Mouse (Mus musculus): ENCODE results near the gene Fbxl7. TPM values are rescaled to one million over a fixed set of nuclear protein-coding genes. Genes with fewer than 3 reads are reported as not detected.

The Fbxl7 gene
- 1 to 10 TPM; 3.1 to 3.4 TPM for total RNA-seq (2021)

DNA sequence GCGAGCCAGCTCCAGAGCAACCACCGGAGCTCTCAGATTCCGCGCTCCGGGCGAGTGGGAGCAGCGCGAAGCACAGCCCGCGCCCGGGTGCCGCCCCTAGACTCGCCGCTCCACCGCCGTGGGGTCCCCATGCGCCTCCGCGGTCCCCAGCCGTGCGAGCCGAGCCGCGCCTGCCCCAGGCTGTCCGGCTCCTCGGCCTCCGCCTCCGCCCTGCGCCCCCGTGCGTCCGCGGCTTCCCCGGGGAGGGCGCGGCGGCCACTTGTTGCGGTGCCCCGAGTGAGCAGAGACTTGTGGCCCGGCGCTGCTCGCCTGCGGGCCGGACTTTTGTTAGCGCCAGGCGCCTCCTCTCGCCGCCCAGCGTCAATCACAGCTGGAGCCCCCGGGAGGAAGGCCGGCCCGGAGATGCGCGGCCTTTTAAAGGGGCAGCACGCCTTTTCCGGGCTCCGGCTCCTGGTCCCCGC, at the start of gene Fbxl7:
TSS of gene Fbxl7 (minus strand) at position 330 of the 461 bp plus-strand sequence.
- intact Hi-C loops (cut with DNase I) = loop anchor here (2.0 kb wide), 1 partner anchor 256 kb away; no protein-coding TSS in a partner anchor
- peak; percentile 82 for DNase-seq (ENCODE audit: low spot score)

- DNase-seq (ENCODE audit: low spot score) = no peak
- intact Hi-C loops (cut with DNase I) = no loop called here
Measured at GRCm38 (mm10) chr15:26922026-26922425, 26.6 kb upstream of the Fbxl7 start.

- no peak for DNase-seq (ENCODE audit: low spot score)
Measured at GRCm38 (mm10) chr15:26913427-26913826, 18.0 kb upstream of the Fbxl7 start.

DNA sequence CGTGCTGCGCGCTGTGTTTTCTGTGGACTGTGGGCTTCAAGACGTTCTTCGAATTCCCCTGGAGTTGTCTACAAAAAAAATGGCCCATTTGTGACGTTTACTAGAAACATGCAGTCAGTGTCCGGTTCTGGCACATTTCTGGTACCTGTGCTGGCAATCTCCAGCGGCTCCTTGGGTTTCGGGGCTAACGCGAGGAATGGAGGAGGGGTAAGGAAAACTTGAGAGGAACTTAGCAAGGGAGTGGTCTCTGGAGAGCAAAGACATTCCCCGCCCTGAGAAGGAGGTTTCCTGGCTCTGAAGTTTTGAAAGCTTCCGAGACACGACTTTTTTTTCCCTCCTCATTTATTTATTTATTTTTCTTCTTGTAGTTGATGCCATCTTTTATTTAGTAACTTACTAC, 381 bp upstream of the Fbxl7 start:
- no peak for DNase-seq (ENCODE audit: low spot score)
- intact Hi-C loops (cut with DNase I) = loop anchor here (2.0 kb wide), 1 partner anchor 257 kb away; no protein-coding TSS in a partner anchor

More at GRCm38 (mm10) chr15:26913427-26913826, 18.0 kb upstream of the Fbxl7 start:
- intact Hi-C loops (cut with DNase I) = loop anchor here (10.0 kb wide), 1 partner anchor 261 kb away; no protein-coding TSS in a partner anchor

DNA sequence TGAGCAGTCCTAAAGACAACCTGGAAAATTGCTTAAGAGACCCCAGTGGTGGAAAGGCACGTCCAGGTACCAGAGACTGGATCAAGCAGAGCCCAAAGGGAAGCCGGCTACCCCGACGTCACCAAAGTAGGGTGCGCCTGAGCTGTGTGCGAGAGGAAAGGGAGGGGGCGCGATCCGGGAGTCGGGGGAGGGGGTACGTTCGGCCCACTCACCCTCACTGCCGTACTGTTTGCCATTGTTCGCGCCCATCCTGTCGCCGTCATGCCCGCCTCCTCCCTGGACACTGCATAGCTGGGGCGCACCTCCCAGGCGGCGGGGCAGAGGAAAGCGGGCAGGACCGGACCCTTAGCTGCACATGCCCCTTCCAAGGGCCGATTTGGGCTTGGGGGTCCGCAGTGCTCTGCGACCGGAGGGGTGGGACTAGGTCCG, 565 bp downstream of the Fbxl7 start:
- DNase-seq (ENCODE audit: low spot score) = peak; percentile 22
- intact Hi-C loops (cut with DNase I) = loop anchor here (2.0 kb wide), 1 partner anchor 256 kb away; no protein-coding TSS in a partner anchor

DNA sequence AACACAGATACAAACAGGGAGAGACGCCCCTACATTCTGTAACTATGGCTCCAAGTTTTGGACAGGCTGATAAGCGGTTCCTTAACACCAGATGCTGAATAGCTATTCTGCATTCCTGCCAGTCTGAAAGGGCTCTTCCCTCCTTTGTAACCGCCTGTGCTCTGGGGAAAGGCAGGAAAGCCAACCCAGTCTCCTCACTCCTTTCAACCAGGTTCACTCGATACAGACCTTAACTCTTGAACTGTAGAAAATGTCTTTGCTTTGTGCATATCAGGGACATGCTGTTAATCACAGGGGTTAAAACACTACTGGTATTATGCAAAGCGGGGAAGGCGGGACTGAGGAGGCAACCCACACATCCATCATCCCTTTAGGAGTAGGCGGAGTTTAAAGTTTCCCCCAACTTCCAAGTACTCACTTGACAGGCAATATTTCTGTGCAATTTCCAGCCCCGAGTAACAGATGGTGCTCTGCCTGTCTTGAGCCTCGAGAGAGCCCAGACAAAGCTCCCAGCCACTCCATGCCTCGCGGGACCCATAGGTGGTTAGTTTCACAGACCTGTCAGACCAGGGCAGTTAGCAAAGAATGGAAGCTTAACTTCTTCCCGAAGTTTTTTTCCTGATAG, 1.2 kb downstream of the Fbxl7 start:
- DNase-seq (ENCODE audit: low spot score) = peak; percentile 26
- intact Hi-C loops (cut with DNase I) = loop anchor here (2.0 kb wide), 1 partner anchor 255 kb away; no protein-coding TSS in a partner anchor

- intact Hi-C loops (cut with DNase I) = no loop called here
- no peak for DNase-seq (ENCODE audit: low spot score)
Measured at GRCm38 (mm10) chr15:26893136-26893535, 2.2 kb downstream of the Fbxl7 start.

DNA sequence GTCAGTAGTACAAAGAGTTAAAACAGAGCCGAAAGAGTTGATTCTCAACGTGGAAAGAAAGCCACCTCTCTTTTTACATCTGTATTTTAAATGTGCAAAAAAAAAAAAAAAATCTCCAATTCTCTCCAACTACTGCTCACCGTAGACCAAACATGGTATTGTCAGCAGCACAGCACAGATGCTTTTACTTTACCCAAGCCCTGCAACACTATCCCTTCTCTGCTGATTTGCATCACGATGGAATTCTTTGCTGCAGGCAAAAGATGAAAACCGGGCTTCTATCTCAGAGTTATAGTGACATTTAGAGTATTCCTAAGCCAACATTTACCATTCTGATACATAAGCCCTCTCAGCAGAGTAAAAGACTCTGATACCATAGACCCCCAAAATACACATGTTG, 5.4 kb downstream of the Fbxl7 start:
- intact Hi-C loops (cut with DNase I) = no loop called here
- no peak for DNase-seq (ENCODE audit: low spot score)

- intact Hi-C loops (cut with DNase I) = no loop called here
- no peak for DNase-seq (ENCODE audit: low spot score)
Measured at GRCm38 (mm10) chr15:26888170-26888569, 7.2 kb downstream of the Fbxl7 start.

- DNase-seq (ENCODE audit: low spot score) = no peak
- intact Hi-C loops (cut with DNase I) = no loop called here
Measured at GRCm38 (mm10) chr15:26885979-26886378, 9.4 kb downstream of the Fbxl7 start.

GRCm38 (mm10) chr15:26880212-26880956, 15.0 kb downstream of the Fbxl7 start:
- DNase-seq (ENCODE audit: low spot score) = no peak
- intact Hi-C loops (cut with DNase I) = no loop called here

GRCm38 (mm10) chr15:26875687-26876086, 19.7 kb downstream of the Fbxl7 start:
- intact Hi-C loops (cut with DNase I) = no loop called here
- DNase-seq (ENCODE audit: low spot score) = peak; percentile 6

DNA sequence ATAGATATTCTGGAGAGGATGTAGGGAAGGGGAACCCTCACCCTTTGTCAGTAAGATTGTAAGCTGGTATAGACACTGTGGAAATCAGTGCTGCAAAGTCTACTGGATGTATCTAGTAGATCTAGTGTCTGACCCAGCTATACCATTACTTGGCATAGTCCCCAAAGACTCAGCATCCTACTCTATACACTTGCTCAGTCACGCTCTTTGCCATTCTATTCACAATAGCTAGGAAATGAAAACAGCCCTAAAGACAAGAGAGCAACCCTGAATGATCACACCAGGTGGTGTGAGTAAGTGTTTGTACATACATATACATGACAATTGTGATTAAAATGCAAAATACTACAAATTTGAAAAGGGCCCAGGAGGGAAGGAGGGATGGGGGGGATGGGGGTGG, 23.1 kb downstream of the Fbxl7 start:
- intact Hi-C loops (cut with DNase I) = no loop called here
- no peak for DNase-seq (ENCODE audit: low spot score)

DNA sequence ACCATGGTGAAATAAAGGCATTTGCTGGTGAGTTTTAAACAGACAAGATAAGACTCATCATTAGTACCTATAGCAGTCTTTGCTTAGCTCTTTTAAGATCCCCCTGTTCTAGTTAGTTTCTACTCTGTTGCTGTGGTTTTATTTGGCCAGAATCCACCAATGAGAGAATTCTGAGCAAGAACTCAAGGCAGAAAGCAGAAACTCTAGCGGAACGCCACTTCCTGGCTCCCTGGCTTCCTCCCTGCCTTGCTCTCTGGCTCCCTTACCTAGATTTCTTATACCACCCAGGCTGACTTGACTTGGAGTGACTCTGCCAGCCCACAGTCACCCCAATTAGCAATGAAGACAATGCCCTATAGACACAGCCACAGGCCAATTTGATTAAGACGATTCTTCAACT, 26.2 kb downstream of the Fbxl7 start:
- intact Hi-C loops (cut with DNase I) = no loop called here
- no peak for DNase-seq (ENCODE audit: low spot score)

- intact Hi-C loops (cut with DNase I) = no loop called here
- no peak for DNase-seq (ENCODE audit: low spot score)
Measured at GRCm38 (mm10) chr15:26867521-26867920, 27.9 kb downstream of the Fbxl7 start.

DNA sequence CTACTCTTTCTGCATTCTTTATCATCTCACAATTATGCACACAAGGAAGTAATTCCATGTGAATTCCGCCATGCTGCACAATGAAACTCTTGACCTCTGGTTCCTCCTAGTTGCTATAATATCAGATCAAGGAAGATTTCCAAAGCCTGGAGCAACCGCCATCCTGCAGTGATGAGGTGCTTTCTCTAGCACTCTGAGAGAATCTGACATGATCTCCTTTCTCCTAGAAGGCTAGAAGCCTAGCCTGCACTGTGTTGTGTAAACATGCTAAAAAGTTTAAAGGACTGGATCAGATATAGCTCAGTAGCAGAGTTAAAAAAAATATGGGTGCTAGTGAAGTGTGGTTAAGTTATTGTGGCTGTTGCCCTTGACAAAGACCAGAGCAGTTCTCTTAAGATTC, 33.2 kb downstream of the Fbxl7 start:
- intact Hi-C loops (cut with DNase I) = no loop called here
- no peak for DNase-seq (ENCODE audit: low spot score)

DNA sequence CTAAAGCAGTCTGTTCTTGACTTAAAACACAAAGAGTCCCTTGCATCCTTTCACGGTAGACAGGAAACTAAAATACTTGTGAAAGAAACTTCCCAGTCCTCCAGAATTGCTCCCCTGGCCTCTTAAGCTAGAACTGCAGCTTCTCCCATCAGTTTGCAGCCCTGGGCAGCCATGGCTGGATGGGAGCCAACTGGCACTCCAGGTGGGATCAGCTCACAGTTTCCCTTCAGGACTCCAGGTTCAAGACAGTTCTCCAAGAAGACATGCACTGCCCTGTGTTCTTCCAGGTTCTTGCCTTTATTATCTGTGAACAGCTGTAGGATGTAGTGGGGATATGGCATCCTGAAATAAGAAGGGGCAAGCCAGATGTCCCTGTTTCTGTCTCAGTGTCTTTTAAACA, 45.8 kb downstream of the Fbxl7 start:
- intact Hi-C loops (cut with DNase I) = no loop called here
- DNase-seq (ENCODE audit: low spot score) = no peak

GRCm38 (mm10) chr15:26842216-26842615, 53.2 kb downstream of the Fbxl7 start:
- intact Hi-C loops (cut with DNase I) = loop anchor here (5.0 kb wide), 1 partner anchor 40 kb away; no protein-coding TSS in a partner anchor
- no peak for DNase-seq (ENCODE audit: low spot score)

DNA sequence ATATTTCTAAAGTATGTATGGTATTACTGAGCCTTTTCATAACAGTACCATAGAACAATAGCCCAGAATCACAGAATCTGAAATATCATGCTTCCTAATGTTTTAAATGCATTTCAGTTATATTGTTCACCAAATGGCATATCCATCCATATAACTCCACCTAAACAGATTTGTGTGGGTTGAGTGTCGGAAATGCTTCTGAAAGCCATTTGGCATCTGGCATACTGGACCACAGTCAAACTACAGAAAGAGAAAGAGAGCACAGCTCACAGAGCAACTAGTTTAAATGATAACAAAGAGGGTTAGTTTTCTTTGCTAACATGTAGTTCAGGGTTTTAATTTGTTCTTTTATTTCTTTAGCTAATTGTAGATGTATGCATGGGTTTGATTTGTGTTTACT, 57.0 kb downstream of the Fbxl7 start:
- intact Hi-C loops (cut with DNase I) = no loop called here
- DNase-seq (ENCODE audit: low spot score) = no peak

GRCm38 (mm10) chr15:26837200-26837599, 58.2 kb downstream of the Fbxl7 start:
- intact Hi-C loops (cut with DNase I) = no loop called here
- DNase-seq (ENCODE audit: low spot score) = no peak

DNA sequence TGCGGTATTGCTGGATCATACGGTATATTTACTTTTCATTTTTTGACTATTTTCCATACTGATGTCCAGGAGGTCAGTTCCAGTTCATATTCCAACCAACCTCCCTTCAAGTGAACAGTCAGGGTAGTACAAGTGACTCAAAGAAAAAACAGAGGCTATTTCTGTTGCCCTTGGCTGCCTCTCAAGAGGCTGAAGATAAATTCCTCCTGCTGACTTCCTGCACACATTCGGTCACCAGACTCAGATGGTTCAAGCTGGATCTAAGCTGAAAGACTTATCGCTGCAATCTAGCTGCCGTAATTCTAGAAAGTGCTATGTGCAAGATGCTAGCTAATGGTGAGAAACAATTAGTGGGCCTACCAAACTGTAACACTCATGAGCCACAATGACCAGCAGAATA, 61.0 kb downstream of the Fbxl7 start:
- no peak for DNase-seq (ENCODE audit: low spot score)
- intact Hi-C loops (cut with DNase I) = no loop called here

Data from heart, postnatal 25 days (tissue).